Mouse (Mus musculus) induced T-regulatory cell, adult 2 months (primary cell): Measurements from ENCODE around the gene Btbd19.

Experiments
- DNase-seq: peaks from one replicate; pipeline ENCODE4 v3.0.0-alpha.2; 2012; ENCODE audit warnings: low read depth

The Btbd19 gene

GRCm38 (mm10) chr4:117113237-117113636, 12.3 kb downstream of the Btbd19 start:
- peak; percentile 32 for DNase-seq

GRCm38 (mm10) chr4:117110985-117111384, 14.5 kb downstream of the Btbd19 start:
- DNase-seq = no peak

GRCm38 (mm10) chr4:117110249-117110648, 15.3 kb downstream of the Btbd19 start:
- DNase-seq = no peak

- no peak for DNase-seq
These were observed 16.2 kb downstream of the Btbd19 start for GRCm38 (mm10) chr4:117109330-117109729.

- DNase-seq = no peak
These were observed 17.0 kb downstream of the Btbd19 start for GRCm38 (mm10) chr4:117108524-117108849.

- no peak for DNase-seq
These were observed 17.6 kb downstream of the Btbd19 start for GRCm38 (mm10) chr4:117107813-117108523.

GRCm38 (mm10) chr4:117105127-117105526, 20.4 kb downstream of the Btbd19 start:
- DNase-seq = no peak

GRCm38 (mm10) chr4:117104672-117105071, 20.9 kb downstream of the Btbd19 start:
- DNase-seq = no peak

- DNase-seq = peak; percentile 50
These were observed 24.3 kb downstream of the Btbd19 start for GRCm38 (mm10) chr4:117101218-117101617.

GRCm38 (mm10) chr4:117100036-117100435, 25.5 kb downstream of the Btbd19 start:
- no peak for DNase-seq

GRCm38 (mm10) chr4:117098764-117099036, 26.8 kb downstream of the Btbd19 start:
- no peak for DNase-seq

GRCm38 (mm10) chr4:117097969-117098763, 27.4 kb downstream of the Btbd19 start:
- DNase-seq = no peak

- no peak for DNase-seq
These were observed 28.9 kb downstream of the Btbd19 start for GRCm38 (mm10) chr4:117096666-117097065.

- no peak for DNase-seq
These were observed 29.7 kb downstream of the Btbd19 start, which contains the start of gene Ptch2 for GRCm38 (mm10) chr4:117095551-117096452. Gene Ptch2 (plus strand): TSS chr4:117096075.

GRCm38 (mm10) chr4:117094626-117095361, 30.7 kb downstream of the Btbd19 start:
- DNase-seq = no peak

GRCm38 (mm10) chr4:117090586-117090985, 34.9 kb downstream of the Btbd19 start:
- DNase-seq = no peak

- no peak for DNase-seq
These were observed 37.4 kb downstream of the Btbd19 start for GRCm38 (mm10) chr4:117087948-117088640.

GRCm38 (mm10) chr4:117071183-117071582, 54.3 kb downstream of the Btbd19 start:
- DNase-seq = no peak

- DNase-seq = no peak
These were observed 54.9 kb downstream of the Btbd19 start for GRCm38 (mm10) chr4:117070624-117071023.

GRCm38 (mm10) chr4:117069647-117070046, 55.9 kb downstream of the Btbd19 start:
- DNase-seq = no peak
